Mouse (Mus musculus): Measurements from ENCODE around the gene 3110082I17Rik.

DNA sequence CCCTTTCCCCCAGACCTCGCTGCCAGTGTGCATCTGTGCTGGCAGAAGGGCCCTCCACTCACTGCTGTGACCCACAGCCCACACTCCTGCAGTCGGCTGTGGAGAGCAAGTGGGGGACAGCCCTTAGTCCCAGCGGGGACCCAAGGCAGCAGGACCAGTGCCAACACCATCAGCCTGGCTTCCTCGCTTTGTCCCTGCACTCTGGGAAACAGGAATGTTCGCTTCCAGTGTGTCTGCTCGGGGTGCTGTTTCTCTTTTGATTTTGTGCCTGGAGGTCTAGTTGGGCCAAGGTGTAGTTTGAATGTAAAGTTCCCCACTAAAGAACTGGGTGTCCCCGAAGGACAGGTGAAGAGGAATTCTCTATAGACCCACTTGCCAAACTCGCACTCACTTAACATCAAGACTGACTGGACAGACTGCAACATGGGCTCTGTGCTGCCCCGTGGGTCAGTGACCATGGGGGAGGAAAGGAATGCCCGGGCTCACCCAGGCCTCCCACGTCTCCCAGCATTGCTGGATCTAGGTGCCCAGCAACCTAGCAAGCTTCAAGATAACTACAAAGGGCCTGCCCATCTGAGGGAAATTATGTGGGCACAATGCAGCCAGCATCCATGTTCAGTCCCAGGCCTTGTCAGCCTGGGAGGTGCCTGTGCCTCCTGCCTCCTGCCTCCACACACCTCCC, 68.9 kb downstream of the 3110082I17Rik start:
- TF ChIP-seq GATA1 (IDR thresholded peaks at IDR 0.05; ENCODE audit: low read length) (no peak), TAL1 (IDR thresholded peaks at IDR 0.05; ENCODE audit: low read length) (no peak)

Measured in erythroblast, embryonic 14.5 days (primary cell).